In the genomic region with DNA sequence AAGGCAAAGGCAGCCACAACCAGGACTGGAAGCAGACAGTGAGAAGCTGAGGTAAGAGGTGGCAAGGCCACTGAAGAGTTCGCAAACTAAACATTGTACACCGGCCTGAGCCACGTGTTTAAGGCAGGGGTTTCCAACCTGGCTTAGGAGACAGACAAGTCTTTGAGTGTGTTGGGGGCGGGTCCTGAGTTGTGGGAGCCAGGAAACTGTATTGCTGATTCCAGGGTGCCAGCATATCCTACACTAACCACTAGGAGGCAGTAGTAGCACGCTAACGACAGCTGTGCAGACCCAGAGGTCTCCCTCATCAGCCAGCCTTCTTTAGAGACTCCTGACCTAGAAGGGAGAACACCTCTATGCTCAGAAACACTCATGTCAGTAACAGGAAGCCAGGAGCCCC, we compare ENCODE assay signal across 8 mouse cellular contexts. TPM values are rescaled to one million over a fixed set of nuclear protein-coding genes. Genes with fewer than 3 reads are reported as not detected.
DNase-seq lines count a peak whose midpoint lies in the region; ATAC-seq and TF ChIP-seq lines count a peak whose summit lies in the region.

No protein-coding gene starts in this region.

- H3K27ac ChIP-seq in layer of hippocampus, adult 2 months, result no peak overlapping the region
- no peak overlapping the region for H3K27ac ChIP-seq in embryonic facial prominence, embryonic 10.5 days (replicated peaks)
- no peak overlapping the region for H3K27ac ChIP-seq in lung, postnatal 0 days (ENCODE audit: low read length)

- peaks cover 8% of the 10 kb centered on the region; the same call in 1 of the 2 replicates for H3K4me1 ChIP-seq in embryonic facial prominence, embryonic 10.5 days
- no peaks in the 10 kb centered on the region; the same call in 1 of the 2 replicates for H3K4me1 ChIP-seq in lung, postnatal 0 days (ENCODE audit: insufficient read depth, low read depth, low read length)

- peak; percentile 72 for TF ChIP-seq CTCF in layer of hippocampus, adult 2 months (conservative IDR thresholded peaks at IDR 0.05)
- TF ChIP-seq CTCF in lung, postnatal 0 days (IDR thresholded peaks at IDR 0.05), result peak; percentile 68

- no peak for DNase-seq in layer of hippocampus, adult 2 months (ENCODE audit: low spot score in 2 of 2)
- DNase-seq in layer of hippocampus, adult 11-12 months (ENCODE audit: low spot score), result no peak
- peak; percentile 52 for DNase-seq in MEL-GATA-1-ER (ENCODE audit: extremely low read depth, low read depth)
- DNase-seq in embryonic facial prominence, embryonic 10.5 days (ENCODE audit: low spot score), result peak; percentile 58
- peak; percentile 37 for DNase-seq in lung, postnatal 0 days (ENCODE audit: low spot score)
- DNase-seq in yolk sac, embryonic 10.5 days (ENCODE audit: low spot score), result peak; percentile 32
- no peak for DNase-seq in left cerebral cortex, adult 11 months (ENCODE audit: low spot score)
- DNase-seq in Muller cell, postnatal 12 days (ENCODE audit: inconsistent ontology term), result no peak

- H3K9ac ChIP-seq in lung, postnatal 0 days (replicated peaks; ENCODE audit: low read depth), result no peak overlapping the region

- TF ChIP-seq EP300 in lung, postnatal 0 days (IDR thresholded peaks at IDR 0.05), result no peak

- ATAC-seq in lung, postnatal 0 days, result no peak

- 14% methylated on average over 6 of the region's 6 CpGs for WGBS in embryonic facial prominence, embryonic 10.5 days
- WGBS in lung, postnatal 0 days, result 15% methylated on average over 6 of the region's 6 CpGs

- no peak overlapping the region for H3K4me2 ChIP-seq in lung, postnatal 0 days (replicated peaks; ENCODE audit: low read depth, low read length)

- no peaks in the 10 kb centered on the region for H3K9me3 ChIP-seq in embryonic facial prominence, embryonic 10.5 days
- H3K9me3 ChIP-seq in lung, postnatal 0 days (ENCODE audit: low read length), result no peaks in the 10 kb centered on the region

- H3K4me3 ChIP-seq in layer of hippocampus, adult 2 months, result no peak overlapping the region
- H3K4me3 ChIP-seq in embryonic facial prominence, embryonic 10.5 days, result no peak overlapping the region
- H3K4me3 ChIP-seq in lung, postnatal 0 days (ENCODE audit: low read depth, low read length), result no peak overlapping the region

- peaks cover 6% of the 10 kb centered on the region; the same call in 1 of the 2 replicates for H3K27me3 ChIP-seq in embryonic facial prominence, embryonic 10.5 days (replicated peaks; ENCODE audit: low read depth, poor library complexity, severe bottlenecking)
- H3K27me3 ChIP-seq in lung, postnatal 0 days (replicated peaks; ENCODE audit: insufficient read depth, low read length), result no peaks in the 10 kb centered on the region

- no peaks in the 10 kb centered on the region for H3K36me3 ChIP-seq in embryonic facial prominence, embryonic 10.5 days (replicated peaks)
- no peaks in the 10 kb centered on the region for H3K36me3 ChIP-seq in lung, postnatal 0 days (ENCODE audit: insufficient read depth, low read length)

RNA-seq across cellular contexts. Expression of a gene that starts 35.7 kb away (rescaled TPM):
- 1 to 10 TPM; 1.7 to 2.3 TPM for total RNA-seq in layer of hippocampus, adult 2 months (2021)
- 0.54 and 0.58 TPM in 2 replicates for polyA plus RNA-seq in embryonic facial prominence, embryonic 10.5 days (2016; fragmentation: Nextera tagmentation; extraction: Ambion mirVana)
- 6.9 TPM in 2 replicates for polyA plus RNA-seq in lung, postnatal 0 days (2015; fragmentation: Nextera tagmentation; extraction: Ambion mirVana)

RNA-seq across cellular contexts. Expression of a gene that starts 35.8 kb away (rescaled TPM):
- total RNA-seq in layer of hippocampus, adult 2 months (2021), result 1 to 10 TPM; 1.5 to 1.9 TPM
- polyA plus RNA-seq in embryonic facial prominence, embryonic 10.5 days (2016; fragmentation: Nextera tagmentation; extraction: Ambion mirVana), result 2.1 and 2.8 TPM in 2 replicates
- 9.2 and 9.7 TPM in 2 replicates for polyA plus RNA-seq in lung, postnatal 0 days (2015; fragmentation: Nextera tagmentation; extraction: Ambion mirVana)

RNA-seq across cellular contexts. Expression of a gene that starts 39.4 kb away (rescaled TPM):
- not detected for total RNA-seq in layer of hippocampus, adult 2 months (2021)
- 0.06 TPM in 1 of 2 replicates, not detected in the other for polyA plus RNA-seq in embryonic facial prominence, embryonic 10.5 days (2016; fragmentation: Nextera tagmentation; extraction: Ambion mirVana)
- polyA plus RNA-seq in lung, postnatal 0 days (2015; fragmentation: Nextera tagmentation; extraction: Ambion mirVana), result 0.16 and 0.17 TPM in 2 replicates

Comparison
In these comparisons a context has a peak if more than half of its experiments do, and no peak if none do; other contexts are left out.
1. DNase-seq: peak in MEL-GATA-1-ER (single experiment), embryonic facial prominence, embryonic 10.5 days (single experiment), lung, postnatal 0 days (single experiment) and yolk sac, embryonic 10.5 days (single experiment); none in layer of hippocampus, adult 2 months (0 of 2), layer of hippocampus, adult 11-12 months (single experiment), left cerebral cortex, adult 11 months (single experiment) and Muller cell, postnatal 12 days (single experiment).